Mouse (Mus musculus) neural tube, embryonic 10.5 days (tissue): ENCODE results near the gene Rad18.

Source experiments
- DNase-seq: peaks from one replicate; pipeline ENCODE4 v3.0.0-alpha.2; 2017; ENCODE audit warnings: low spot score; ENCODE audit errors: extremely low spot score

The Rad18 gene

GRCm38 (mm10) chr6:112686485-112686884 lies 10.0 kb downstream of the Rad18 start:
- no peak for DNase-seq

GRCm38 (mm10) chr6:112684065-112684464 lies 12.4 kb downstream of the Rad18 start:
- no peak for DNase-seq

GRCm38 (mm10) chr6:112632071-112632470 lies 64.4 kb downstream of the Rad18 start:
- DNase-seq: no peak

GRCm38 (mm10) chr6:112630291-112630690 lies 66.2 kb downstream of the Rad18 start:
- no peak for DNase-seq

GRCm38 (mm10) chr6:112628301-112628700 lies 68.2 kb downstream of the Rad18 start:
- DNase-seq: no peak

- DNase-seq: no peak
Measured at GRCm38 (mm10) chr6:112622321-112622720, 74.2 kb downstream of the Rad18 start.

- no peak for DNase-seq
Measured at GRCm38 (mm10) chr6:112620027-112620426, 76.5 kb downstream of the Rad18 start.

GRCm38 (mm10) chr6:112617728-112618318 lies 78.7 kb downstream of the Rad18 start:
- DNase-seq: no peak

- no peak for DNase-seq
Measured at GRCm38 (mm10) chr6:112609027-112609426, 87.5 kb downstream of the Rad18 start.

GRCm38 (mm10) chr6:112603866-112604265 lies 92.6 kb downstream of the Rad18 start:
- DNase-seq: no peak

- DNase-seq: no peak
Measured at GRCm38 (mm10) chr6:112594971-112595370, 101.5 kb downstream of the Rad18 start.

- no peak for DNase-seq
Measured at GRCm38 (mm10) chr6:112587912-112588311, 108.6 kb downstream of the Rad18 start.

- DNase-seq: no peak
Measured at GRCm38 (mm10) chr6:112586999-112587398, 109.5 kb downstream of the Rad18 start.

GRCm38 (mm10) chr6:112584961-112585360 lies 111.5 kb downstream of the Rad18 start:
- no peak for DNase-seq

- no peak for DNase-seq
Measured at GRCm38 (mm10) chr6:112582022-112582421, 114.5 kb downstream of the Rad18 start.

GRCm38 (mm10) chr6:112577198-112577597 lies 119.3 kb downstream of the Rad18 start:
- no peak for DNase-seq

GRCm38 (mm10) chr6:112574558-112574957 lies 121.9 kb downstream of the Rad18 start:
- DNase-seq: no peak

- DNase-seq: no peak
Measured at GRCm38 (mm10) chr6:112570413-112570812, 126.1 kb downstream of the Rad18 start.
